Mouse (Mus musculus) intestine, embryonic 16.5 days (tissue): ENCODE results near the gene Grin2c. TPM values are rescaled to one million over a fixed set of nuclear protein-coding genes. Genes with fewer than 3 reads are reported as not detected.
A peak's percentile ranks its signal among the peaks of the same experiment; 100 is the strongest.

ENCODE experiments used
- ATAC-seq: fragments of 200-750 bp; cut with Nextera tagmentation; 2 replicates; pipeline ENCODE4 v1.8.0; 2017; ENCODE audit warnings: moderate TSS enrichment, moderate library complexity
- H3K27ac ChIP-seq: fragments of 300-500 bp; sonication (generic); 2 replicates; pipeline ENCODE4 v1.5.1; 2014; ENCODE audit warnings: mild to moderate bottlenecking, low read length
- H3K27me3 ChIP-seq: fragments of 300-500 bp; sonication (generic); replicated peaks from 2 replicates; pipeline ENCODE4 v1.6.1; 2014; ENCODE audit warnings: low read length, control low read depth, mixed read lengths; ENCODE audit not compliant: control insufficient read depth, insufficient read depth
- H3K36me3 ChIP-seq: fragments of 300-500 bp; sonication (generic); 2 replicates; pipeline ENCODE4 v1.6.1; 2014; ENCODE audit warnings: low read length, control low read depth; ENCODE audit not compliant: control insufficient read depth, insufficient read depth
- H3K4me1 ChIP-seq: fragments of 300-500 bp; sonication (generic); 2 replicates; pipeline ENCODE4 v1.6.1; 2014; ENCODE audit warnings: low read length, control low read depth, mixed read lengths; ENCODE audit not compliant: control insufficient read depth, insufficient read depth
- H3K4me2 ChIP-seq: fragments of 300-500 bp; sonication (generic); 2 replicates; pipeline ENCODE4 v1.6.1; 2014; ENCODE audit warnings: low read depth, low read length, control low read depth
- H3K4me3 ChIP-seq: fragments of 300-500 bp; sonication (generic); 2 replicates; pipeline ENCODE4 v1.5.1; 2014; ENCODE audit warnings: mild to moderate bottlenecking, low read length
- H3K9ac ChIP-seq: fragments of 300-500 bp; sonication (generic); 2 replicates; pipeline ENCODE4 v1.6.1; 2014; ENCODE audit warnings: low read depth, low read length
- H3K9me3 ChIP-seq: fragments of 300-500 bp; sonication (generic); 2 replicates; pipeline ENCODE4 v1.6.1; 2016; ENCODE audit warnings: low read length, control low read depth; ENCODE audit not compliant: control insufficient read depth
- WGBS: fragments of 180-500 bp; shearing (Covaris S2); extraction: QIAGEN DNeasy Blood & Tissue Kit; methylation state at CpG from one replicate; pipeline ENCODE4 v1.1.7; 2014; 5-methylcytosine and 5-hydroxymethylcytosine counted together
- polyA plus RNA-seq: library from polyadenylated mRNA; unstranded; fragments of >200 nt; fragmentation: Nextera tagmentation; extraction: Ambion mirVana; gene quantifications from 2 replicates; pipeline ENCODE4 v1.2.1, GENCODE M21; 2015

Grin2c gene
- polyA plus RNA-seq, 1 experiment from 2014 or later = 0.06 TPM

DNA sequence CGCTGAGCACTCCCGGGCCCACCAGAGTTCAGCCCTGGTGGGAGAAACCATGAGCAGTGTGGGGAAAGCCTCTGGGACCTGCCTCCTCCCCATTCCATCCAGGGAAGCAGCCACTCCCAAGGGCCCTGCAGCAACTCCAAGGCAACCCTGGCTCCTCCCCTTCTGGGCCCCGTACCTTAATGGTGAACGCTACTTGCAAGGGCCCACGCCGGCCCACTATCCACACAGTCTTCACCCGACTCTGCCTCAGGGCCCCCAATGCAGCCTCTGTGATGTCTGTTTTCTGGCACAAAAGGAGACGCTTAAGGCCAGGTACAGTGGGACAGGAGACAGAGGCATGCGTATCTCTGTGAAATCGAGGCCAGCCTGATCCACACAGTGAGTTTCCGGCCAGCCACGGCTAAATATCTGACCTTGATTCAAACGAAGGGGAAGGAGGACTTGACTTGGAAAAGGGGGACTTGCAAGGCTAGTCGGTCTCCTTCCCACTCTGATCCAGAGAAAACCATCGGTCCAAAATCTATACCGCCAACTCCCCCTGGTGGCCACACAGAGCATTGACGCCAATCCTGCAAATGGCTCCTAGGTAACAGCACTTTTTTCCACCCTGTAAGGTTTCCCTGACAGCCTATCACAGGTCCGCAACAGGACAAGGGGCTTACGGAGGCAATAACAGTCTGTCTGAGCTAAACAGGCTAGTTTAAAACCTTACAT lies 3.3 kb upstream of the Grin2c start:
- Histone ChIP-seq H3K9ac (no peak overlapping the region), H3K9me3 (no peaks in the 10 kb centered on the region), H3K4me2 (no peak overlapping the region), H3K27me3 (peaks cover 30% of the 10 kb centered on the region), H3K27ac (no peak overlapping the region), H3K36me3 (peaks cover 2% of the 10 kb centered on the region; the same call in 1 of the 2 replicates), H3K4me3 (no peak overlapping the region), H3K4me1 (peaks cover 14% of the 10 kb centered on the region)
- no peak for ATAC-seq
- WGBS = 33% methylated on average over 19 of the region's 19 CpGs

DNA sequence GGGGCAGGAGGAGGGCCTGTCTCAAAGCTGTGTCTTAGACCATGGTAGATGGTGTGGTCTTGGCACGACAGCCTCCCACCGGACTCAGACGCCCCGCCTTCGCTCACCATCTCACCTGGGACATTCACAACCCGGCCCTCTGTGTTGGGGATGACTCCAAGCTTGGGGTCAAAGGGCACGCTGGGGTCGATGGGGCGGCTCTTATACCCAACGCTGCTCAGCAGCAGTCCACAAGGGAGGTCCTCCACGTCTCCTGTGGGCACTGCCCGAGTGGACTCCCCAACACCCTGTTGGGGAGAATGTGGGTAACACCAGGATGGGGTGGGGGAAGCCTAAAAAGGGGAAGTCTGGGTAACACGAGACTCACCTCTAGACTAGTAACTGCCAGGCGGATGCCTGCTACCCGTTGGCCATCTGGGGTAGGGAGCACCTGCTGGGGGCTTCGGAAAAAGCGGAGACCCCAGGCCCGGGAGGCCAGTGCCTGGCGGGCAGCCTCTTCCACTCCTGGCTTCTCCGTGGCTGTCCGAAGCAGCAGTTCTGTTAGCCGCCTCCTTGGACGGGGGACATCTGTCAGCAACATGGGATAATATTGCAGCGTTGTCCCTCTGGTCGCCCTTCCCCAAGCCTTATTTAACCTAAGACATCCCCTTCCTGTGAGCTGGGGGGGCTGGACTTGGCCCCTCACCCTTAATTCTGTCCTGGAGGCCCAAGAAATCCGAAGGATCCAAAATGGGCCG lies 2.5 kb upstream of the Grin2c start:
- H3K9me3 ChIP-seq = no peaks in the 10 kb centered on the region
- peaks cover 38% of the 10 kb centered on the region for H3K27me3 ChIP-seq
- H3K4me2 ChIP-seq = no peak overlapping the region
- no peak overlapping the region for H3K9ac ChIP-seq
- no peak overlapping the region for H3K4me3 ChIP-seq
- ATAC-seq = no peak
- peaks cover 12% of the 10 kb centered on the region for H3K4me1 ChIP-seq
- no peak overlapping the region for H3K27ac ChIP-seq
- WGBS = 90% methylated on average over 27 of the region's 27 CpGs
- H3K36me3 ChIP-seq = peaks cover 2% of the 10 kb centered on the region; the same call in 1 of the 2 replicates

DNA sequence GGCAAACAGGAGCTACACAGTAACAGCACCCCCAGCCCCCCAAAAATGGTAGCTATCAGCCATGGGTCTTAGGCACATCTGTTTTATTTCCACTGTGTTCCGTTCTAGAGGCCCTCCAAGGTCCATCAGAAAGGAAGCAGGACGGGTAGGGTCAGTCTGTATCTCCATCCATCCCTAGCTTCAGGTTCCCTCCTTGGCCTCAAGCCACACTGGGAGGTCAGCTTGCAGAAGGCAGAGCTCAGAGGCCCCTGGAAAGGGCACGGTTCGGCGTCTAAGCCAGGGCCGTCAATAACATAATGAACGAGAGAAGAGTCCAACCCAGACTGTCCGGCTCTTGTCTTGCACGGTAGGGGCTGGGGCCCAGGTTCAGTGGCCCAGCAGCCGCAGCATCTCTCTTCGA lies 915 bp upstream of the Grin2c start:
- no peaks in the 10 kb centered on the region for H3K9me3 ChIP-seq
- peaks cover 2% of the 10 kb centered on the region; the same call in 1 of the 2 replicates for H3K36me3 ChIP-seq
- peaks cover 48% of the 10 kb centered on the region for H3K27me3 ChIP-seq
- no peak overlapping the region for H3K27ac ChIP-seq
- ATAC-seq = no peak
- no peak overlapping the region for H3K4me2 ChIP-seq
- 79% methylated on average over 11 of the region's 11 CpGs for WGBS
- H3K9ac ChIP-seq = no peak overlapping the region
- no peak overlapping the region for H3K4me3 ChIP-seq
- peaks cover 12% of the 10 kb centered on the region for H3K4me1 ChIP-seq

DNA sequence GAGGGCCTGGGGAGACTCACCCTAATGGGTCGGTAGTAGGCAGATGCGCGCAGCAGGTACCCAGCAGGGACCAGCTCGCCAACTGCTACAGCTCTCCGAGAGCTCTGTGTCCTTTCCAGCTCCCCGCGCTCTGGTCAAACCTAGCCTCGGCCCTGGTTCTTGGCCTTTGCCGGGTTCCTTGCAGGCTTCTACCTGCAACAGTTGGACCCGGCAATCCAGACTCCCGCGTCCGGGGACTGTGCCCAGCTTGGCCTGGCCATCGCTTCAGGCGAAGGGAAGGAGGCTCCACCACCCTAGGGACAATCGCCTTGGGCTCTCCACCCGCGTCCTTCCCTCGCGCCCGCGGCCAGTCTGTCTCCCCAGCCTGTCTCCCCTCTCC lies 654 bp downstream of the Grin2c start:
- Histone ChIP-seq H3K9me3 (no peaks in the 10 kb centered on the region), H3K4me3 (peak overlapping the region; percentile 37), H3K9ac (no peak overlapping the region), H3K36me3 (peaks cover 2% of the 10 kb centered on the region; the same call in 1 of the 2 replicates), H3K27ac (no peak overlapping the region), H3K4me1 (peaks cover 12% of the 10 kb centered on the region), H3K4me2 (peak overlapping the region; percentile 51), H3K27me3 (peaks cover 61% of the 10 kb centered on the region)
- whole genome bisulfite sequencing = 3% methylated on average over 22 of the region's 22 CpGs
- ATAC-seq = no peak

GRCm38 (mm10) chr11:115265771-115266399 lies 1.2 kb downstream of the Grin2c start:
- H3K4me1 ChIP-seq = peaks cover 12% of the 10 kb centered on the region
- no peaks in the 10 kb centered on the region for H3K9me3 ChIP-seq
- H3K4me3 ChIP-seq = no peak overlapping the region
- ATAC-seq = no peak
- WGBS = 5% methylated on average over 20 of the region's 20 CpGs
- H3K27me3 ChIP-seq = peaks cover 64% of the 10 kb centered on the region
- no peak overlapping the region for H3K27ac ChIP-seq
- no peak overlapping the region for H3K4me2 ChIP-seq
- H3K36me3 ChIP-seq = peaks cover 2% of the 10 kb centered on the region; the same call in 1 of the 2 replicates
- no peak overlapping the region for H3K9ac ChIP-seq

GRCm38 (mm10) chr11:115264862-115265668 lies 2.0 kb downstream of the Grin2c start:
- Histone ChIP-seq H3K9me3 (no peaks in the 10 kb centered on the region), H3K27ac (no peak overlapping the region), H3K4me2 (peak overlapping the region; percentile 43), H3K4me1 (peaks cover 9% of the 10 kb centered on the region), H3K36me3 (peaks cover 2% of the 10 kb centered on the region; the same call in 1 of the 2 replicates), H3K9ac (no peak overlapping the region), H3K27me3 (peaks cover 69% of the 10 kb centered on the region), H3K4me3 (peak overlapping the region; percentile 15; the same call in 1 of the 2 replicates)
- WGBS = 8% methylated on average over 39 of the region's 39 CpGs
- no peak for ATAC-seq

DNA sequence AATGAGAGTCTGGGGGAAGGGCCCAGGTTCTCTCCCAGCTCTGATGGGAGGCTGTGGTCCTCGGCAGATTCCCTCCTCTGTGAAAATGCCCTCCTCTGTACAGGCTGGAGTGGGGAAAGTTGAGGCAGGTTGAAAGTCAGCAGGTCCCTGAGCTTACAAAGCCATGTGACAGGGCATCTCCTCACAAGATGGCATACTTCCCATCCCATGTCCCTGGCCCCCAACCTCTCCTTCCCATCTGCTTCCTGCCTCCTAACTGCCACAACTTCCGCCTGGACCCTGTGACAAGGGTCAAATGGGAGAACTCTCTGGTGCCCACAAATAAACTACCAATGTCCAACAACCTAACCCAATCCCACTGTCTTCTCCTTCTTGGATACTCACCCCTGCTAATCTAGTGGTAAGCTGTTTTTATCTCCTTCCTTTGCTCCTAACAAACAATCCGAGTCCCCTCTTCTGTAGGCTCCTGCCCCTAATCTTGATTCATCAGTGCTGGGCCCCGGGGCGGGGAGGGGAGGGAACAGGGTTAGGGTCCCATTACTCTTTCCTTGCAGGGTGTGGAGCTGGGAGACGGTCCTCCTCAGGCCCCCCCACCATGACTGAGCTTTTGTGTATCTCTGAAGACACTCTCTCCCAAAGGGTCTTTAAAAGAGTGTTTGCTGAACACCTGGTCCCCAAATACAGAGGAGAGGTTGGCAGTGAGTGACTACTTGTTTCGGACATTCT lies 2.7 kb downstream of the Grin2c start:
- peaks cover 72% of the 10 kb centered on the region for H3K27me3 ChIP-seq
- WGBS = 65% methylated on average over 7 of the region's 7 CpGs
- no peak overlapping the region for H3K4me3 ChIP-seq

DNA sequence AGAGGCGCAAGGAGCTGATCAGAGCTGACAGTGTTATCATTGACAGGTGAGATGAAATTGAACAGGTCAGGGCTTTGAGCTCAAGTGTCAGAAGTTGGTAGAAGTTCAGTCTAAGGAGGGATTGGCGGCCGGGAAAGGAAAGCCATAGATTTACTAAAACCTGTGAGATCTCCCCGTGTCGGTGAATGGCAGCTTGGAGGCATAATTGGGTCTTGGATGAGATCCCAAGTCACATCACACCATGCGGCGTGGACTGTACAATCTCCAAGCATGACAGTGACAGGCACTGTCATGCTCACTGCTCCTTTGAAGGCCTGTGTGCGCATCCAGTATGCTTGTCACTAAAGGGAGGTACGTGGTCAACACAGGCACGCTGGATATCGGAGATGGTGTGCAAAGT lies 4.1 kb downstream of the Grin2c start:
- no peak overlapping the region for H3K4me3 ChIP-seq
- no peaks in the 10 kb centered on the region for H3K36me3 ChIP-seq
- H3K9ac ChIP-seq = no peak overlapping the region
- WGBS = 74% methylated on average over 11 of the region's 11 CpGs
- peaks cover 84% of the 10 kb centered on the region for H3K27me3 ChIP-seq
- no peaks in the 10 kb centered on the region for H3K9me3 ChIP-seq
- no peak overlapping the region for H3K27ac ChIP-seq
- peaks cover 10% of the 10 kb centered on the region for H3K4me1 ChIP-seq
- no peak for ATAC-seq
- no peak overlapping the region for H3K4me2 ChIP-seq

More for the DNA sequence above, 2.7 kb downstream of the Grin2c start:
- Histone ChIP-seq H3K27ac (no peak overlapping the region), H3K9me3 (no peaks in the 10 kb centered on the region), H3K36me3 (peaks cover 2% of the 10 kb centered on the region; the same call in 1 of the 2 replicates), H3K4me1 (peaks cover 9% of the 10 kb centered on the region), H3K4me2 (no peak overlapping the region), H3K9ac (no peak overlapping the region)
- no peak for ATAC-seq
